Mouse (Mus musculus) gastrocnemius, postnatal 10 days (tissue): ENCODE results near the gene Gm49027. TPM values are rescaled to one million over a fixed set of nuclear protein-coding genes. Genes with fewer than 3 reads are reported as not detected.
"Not testable (repeated sequence)": the region's sequence is repeated elsewhere in the genome, so short reads cannot be mapped to it uniquely, and the experiment has no call there.

Experiments
- DNase-seq: peaks from one replicate; pipeline ENCODE4 v3.0.0; 2021; ENCODE audit warnings: mixed read lengths
- long read RNA-seq, 2 experiments: library from polyadenylated mRNA; stranded (forward); transcript quantifications; one replicate each; pipeline ENCODE4 v2.0.0; 2021
- total RNA-seq, 2 experiments: library from RNA; stranded (reverse); gene quantifications; 2 replicates each; pipeline ENCODE4 v1.2.3; 2021

The Gm49027 gene
- total RNA-seq = 1 to 10 TPM in 1 of 2 experiments, not detected in 1; 1.1 TPM
- long read RNA-seq, experiment 1, partial matches to known transcripts = 18 of 18 reads
- long read RNA-seq, experiment 1, other reads (novel, unspliced or antisense) = 0 of 18 reads
- long read RNA-seq, experiment 2, partial matches to known transcripts = 12 of 12 reads
- long read RNA-seq, experiment 2, other reads (novel, unspliced or antisense) = 0 of 12 reads

DNA sequence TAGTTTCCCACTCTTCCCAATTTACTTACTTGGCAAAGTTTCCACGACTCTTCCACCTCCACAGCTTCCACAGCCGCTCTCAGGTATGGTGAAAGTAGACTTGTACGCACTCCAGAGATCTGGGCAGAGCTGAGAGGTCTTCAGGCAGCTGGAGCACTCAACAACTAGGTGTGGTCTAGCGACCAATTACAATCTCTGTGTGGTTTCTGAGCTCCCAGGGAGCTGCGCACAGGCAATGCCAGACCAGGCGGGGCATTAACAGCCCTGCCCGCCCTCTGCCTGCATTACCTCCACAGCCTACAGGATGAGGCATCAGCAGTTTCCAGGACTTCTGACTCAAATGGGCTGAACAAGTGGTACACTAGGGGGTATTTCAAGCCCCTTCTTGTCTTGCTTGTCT lies at the start of gene Gm49027:
Gm49027 (minus strand) TSS at position 208 of the 400 bp plus-strand sequence.
- DNase-seq = peak; percentile 1

DNA sequence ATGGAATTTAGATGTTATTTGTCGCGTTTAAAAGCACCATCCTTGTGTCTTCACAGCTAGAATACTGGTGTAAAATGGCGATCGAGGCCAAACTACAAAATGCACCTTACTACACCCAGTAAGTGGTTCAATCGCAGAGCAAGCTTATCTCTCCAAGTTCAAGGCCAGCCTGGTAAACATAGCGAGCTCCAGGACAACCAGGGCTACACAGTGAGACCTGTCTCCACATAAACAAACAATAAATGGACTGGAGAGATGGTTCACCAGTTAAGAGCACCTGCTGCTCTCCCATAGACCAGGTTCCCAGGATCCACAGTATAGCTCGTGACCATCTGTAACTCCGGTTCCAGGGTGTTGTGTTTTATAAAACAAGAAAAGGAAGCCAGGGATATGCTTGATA lies 48.1 kb upstream of the Gm49027 start:
- no peak for DNase-seq

DNA sequence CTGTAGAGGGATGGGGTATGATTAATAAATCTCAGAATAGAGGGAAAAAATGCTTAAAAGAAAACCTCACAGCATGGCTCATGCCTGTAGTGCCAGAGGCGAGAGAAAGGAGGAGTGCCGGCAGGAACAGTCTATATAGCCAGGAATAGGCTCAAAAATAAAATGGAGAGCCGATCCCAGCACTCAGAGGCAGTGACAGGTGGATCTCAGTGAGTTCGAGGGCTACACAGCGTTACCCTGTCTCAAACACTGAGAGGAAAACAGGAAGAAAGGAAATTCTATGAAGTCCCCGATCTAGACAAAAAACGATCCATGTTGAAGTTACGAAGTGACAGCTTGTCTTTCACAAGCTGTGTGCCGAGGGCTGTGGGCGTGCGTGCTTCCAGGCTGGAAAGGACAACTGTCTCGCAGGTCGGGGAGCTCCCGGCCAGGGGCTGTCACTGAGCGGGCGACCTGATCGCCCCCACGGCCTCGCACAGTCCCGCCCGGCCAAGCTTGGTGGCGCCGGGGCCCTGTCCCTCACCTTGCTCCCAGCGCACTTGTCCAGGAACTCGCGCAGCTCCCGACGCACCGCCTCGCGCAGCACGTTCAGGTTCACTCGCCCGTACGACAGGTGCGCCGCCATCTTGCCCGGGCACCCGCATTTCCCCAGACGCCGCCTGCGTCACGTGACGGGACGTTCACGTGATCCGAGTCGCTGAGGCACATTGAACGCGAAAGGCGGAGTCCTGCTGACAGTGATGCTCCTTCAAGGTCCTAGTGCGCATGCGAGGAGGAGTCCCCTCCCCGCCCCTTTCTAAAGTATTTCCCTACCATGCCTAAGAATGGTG lies 47.3 kb upstream of the Gm49027 start, which contains the start of gene Vps33a:
Vps33a (minus strand) TSS at position 682 of the 830 bp plus-strand sequence.
- peak; percentile 99 for DNase-seq

DNA sequence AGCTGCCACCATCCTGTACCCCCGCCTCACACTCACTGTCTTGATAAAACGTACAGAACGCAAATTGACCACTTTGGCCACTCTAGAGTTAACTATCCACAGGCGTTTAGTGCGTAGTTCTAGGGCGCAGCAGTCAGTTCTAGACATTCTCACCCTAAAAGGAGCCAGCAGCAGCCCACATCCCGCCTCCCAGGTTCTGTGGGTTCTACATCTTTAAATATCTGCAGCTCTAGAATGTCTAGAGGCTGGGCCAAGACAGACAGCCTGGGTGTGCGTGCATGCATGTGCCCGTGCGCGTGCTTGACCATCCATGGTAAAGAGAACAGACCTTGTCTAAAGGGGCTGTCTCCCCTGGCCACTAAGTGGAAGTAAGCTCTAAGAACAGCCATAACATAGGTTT lies 35.8 kb upstream of the Gm49027 start:
- DNase-seq = no peak

DNA sequence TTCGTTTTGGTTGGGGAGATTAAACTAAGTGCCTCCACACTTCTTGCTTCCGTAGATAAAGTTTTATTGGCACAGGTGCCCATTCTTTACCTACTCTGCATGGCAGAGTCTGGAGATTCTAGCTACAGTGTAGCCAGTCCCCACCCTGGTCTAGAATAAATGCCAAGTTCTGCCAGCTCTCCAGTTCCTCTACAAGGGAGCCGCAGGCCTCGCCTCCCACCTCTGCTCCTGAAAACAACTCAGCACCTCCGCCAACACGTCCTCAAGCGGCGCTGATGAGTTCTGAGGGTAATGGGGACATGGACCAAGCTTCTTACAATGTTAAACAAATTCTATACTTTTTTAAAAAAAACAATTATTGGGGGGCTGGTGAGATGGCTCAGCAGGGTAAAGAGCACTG lies 34.3 kb upstream of the Gm49027 start:
- no peak for DNase-seq

DNA sequence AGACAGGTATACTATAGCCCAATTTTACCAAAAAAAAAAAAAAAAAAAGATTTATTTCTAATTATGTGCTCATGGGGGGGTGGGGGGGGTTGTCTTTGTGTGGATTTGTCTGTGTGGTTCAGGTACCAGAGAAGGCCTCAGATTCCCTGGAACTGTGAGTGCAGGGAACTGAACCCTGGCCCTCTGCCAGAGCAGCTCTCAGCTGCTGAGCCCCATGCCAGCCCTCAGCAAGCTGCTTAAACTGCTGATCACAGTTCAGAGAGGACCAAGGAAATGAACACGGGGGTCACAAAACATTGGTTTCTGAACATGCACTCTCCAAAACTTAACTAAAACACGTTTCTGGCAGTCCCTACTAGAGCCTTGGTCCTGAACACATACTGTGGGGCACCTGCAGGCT lies 31.2 kb upstream of the Gm49027 start:
- DNase-seq = peak; percentile 74

DNA sequence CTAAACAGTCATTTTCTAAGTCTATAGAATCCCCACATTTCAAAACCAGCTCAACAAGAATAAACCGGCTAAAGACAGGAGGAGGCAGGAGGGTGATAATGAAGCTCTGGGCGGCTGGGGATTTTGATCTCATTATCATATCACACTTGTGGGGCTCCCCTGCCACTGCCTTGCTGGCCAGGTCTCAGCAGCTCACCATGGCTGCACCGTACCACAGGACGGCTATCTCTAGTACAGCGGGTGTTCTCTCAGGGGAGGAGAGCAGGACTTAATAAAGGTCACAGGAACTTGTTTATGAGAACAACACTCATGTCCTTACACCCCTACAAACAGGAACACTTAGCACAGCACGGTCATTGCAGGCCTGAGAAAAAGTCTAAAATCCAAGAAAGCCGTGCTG lies 30.4 kb upstream of the Gm49027 start:
- DNase-seq = no peak

DNA sequence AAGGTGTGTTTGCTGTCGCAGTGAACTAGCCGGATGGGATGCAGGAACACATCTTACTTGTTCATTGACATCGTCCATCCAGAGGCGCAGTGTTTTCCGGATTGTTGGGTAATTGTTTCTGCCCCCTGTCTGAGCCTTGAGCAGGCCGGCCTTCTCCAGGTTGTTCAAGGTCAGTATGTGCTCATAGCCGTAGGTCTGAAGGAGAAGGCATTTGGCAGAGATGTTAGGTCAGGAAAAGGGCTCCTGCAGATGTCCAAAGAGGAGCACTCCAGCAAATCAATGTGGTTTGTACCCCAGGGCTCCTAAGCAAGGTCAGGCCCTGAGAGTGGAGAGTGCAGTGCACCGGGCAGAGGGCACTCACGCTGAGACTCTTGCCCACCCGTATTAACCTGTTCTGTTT lies 8.5 kb upstream of the Gm49027 start:
- DNase-seq = peak; percentile 0

DNA sequence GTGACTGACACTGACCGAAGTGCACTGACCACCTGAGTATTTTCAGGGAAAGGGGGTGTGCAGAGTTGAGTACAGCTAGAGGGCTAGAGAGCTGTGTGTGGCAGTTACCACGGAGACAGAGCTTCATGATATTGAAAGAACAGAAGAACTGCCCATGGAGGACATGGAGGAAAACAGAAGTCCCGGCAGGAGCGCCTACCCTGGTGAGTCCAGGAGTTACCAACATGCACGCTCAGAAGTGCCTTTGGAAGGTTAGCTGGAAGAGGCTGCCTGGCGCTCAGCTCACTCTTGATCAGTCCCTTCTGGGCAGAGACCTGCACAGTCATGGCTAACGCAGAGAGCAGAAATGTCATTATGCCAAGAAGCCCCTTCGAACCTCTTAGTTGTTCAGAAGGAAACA lies 4.8 kb upstream of the Gm49027 start:
- DNase-seq = peak; percentile 3

DNA sequence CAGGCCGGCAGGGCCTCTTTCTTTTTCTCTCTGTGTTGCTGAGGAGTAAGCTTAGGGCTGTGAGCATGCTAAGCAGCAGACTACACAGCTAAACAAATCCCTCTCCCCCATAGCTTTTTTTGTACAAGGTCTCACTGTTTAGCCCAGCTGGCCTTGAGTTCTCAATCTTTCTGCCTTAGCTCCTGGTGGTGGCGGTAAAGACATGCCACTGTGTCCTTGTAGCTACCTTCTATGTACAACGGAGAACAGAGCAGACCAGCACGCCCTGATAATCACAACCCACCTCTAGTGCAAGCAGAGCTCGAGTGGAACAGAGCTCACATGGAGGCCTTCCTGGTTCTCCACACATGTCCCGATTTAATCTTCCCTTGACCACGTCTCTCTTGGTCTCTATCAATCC lies 3.4 kb upstream of the Gm49027 start:
- peak; percentile 1 for DNase-seq

DNA sequence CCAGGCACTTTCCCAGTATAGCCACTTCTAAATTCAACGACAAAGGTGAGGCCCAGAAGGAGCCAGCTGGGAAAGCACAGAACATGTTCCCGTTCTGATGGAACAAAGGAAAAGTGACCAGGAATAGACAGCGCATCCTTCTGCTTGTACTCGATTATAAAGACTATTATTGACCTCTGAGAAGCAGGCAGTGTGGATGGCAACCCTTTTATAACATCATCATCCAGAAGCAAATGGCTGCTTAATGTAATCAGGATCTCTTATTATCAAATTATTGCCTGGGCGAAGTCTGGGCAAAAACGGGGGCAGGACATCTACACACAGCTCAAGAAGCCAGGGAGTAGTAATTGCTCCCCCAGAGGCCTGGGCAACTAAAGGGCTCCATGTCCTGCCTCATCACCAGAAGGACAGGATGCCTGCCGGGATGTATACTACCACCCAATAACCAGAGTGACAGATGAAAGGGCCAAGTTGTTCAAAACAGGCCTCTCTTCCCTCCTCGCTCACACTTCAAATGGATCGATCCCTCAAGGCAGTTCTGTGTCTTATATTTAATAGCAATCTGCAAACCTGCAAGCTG lies 718 bp upstream of the Gm49027 start:
- peak; percentile 1 for DNase-seq

DNA sequence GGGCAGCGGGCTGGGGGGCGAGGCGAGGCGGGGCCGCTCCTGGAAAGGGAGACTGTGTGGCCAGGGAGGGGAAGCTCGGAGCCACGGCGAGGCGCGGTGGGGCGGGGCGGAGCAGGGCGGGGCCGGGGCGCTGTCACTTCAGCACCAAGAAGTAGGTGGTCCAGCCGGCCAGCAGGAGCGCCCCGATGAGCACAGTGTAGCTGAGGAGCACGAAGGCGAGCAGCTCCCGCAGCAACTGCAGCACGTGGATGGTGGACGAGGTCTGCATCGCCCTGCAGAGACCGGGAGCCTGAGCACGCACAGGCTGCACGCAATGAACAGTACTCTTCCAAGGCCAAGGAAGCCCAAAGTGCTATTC lies 916 bp downstream of the Gm49027 start:
- no peak for DNase-seq

DNA sequence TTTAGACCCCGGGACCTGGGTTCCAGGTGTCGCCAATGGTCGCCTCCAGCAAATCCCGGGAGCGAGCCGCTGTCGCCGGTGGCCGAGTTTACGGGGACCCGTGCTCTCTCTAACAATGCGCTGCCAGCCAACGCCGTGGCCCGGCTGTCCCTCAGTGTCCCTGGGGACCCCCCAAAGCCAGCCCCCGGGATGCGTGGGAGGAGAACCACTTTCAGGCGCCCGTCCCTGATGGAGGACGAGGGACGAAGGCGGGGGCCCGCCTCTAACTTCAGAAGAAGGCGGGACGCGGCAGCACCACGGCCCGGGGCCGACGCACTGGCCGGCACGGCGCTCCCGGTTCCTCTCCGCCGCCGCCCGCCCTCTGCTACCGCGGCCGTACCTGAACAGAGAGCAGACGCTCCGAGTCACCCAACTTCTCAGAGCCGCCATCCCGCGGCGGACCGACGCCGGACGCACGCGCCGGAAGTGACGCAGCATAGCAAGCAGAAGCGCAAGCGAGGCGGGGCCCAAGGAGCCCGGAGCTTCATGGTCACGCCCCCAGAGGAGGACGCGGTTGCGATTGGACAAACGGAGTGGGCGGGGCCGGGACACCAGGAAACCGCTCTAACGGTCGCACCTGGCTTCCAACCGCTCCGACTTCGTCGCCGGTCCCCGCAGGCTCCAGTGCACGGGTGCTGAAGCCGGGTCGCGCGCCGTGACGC lies 1.4 kb downstream of the Gm49027 start, which contains the start of gene Diablo:
Diablo (minus strand) TSS at position 485 of the 701 bp plus-strand sequence.
- DNase-seq = peak; percentile 98

DNA sequence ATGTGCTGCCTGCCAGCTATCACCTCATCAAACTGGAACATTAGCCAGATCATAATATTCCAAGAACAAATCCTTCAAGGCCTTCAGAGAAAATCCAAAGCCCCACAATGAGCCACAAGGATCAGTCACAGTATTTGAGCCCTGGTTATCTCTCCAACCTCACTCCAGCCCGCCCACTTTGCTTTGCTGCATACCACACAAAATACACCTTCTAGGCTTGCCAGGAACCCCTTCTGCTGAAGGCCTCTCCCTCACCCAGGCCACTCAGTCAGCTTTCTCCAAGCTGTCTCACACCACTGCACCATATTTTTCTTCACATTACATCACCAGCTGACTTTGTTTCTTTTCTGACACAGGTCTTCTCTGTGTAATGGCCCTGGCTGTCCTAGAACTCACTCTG lies 3.1 kb downstream of the Gm49027 start:
- peak; percentile 1 for DNase-seq

DNA sequence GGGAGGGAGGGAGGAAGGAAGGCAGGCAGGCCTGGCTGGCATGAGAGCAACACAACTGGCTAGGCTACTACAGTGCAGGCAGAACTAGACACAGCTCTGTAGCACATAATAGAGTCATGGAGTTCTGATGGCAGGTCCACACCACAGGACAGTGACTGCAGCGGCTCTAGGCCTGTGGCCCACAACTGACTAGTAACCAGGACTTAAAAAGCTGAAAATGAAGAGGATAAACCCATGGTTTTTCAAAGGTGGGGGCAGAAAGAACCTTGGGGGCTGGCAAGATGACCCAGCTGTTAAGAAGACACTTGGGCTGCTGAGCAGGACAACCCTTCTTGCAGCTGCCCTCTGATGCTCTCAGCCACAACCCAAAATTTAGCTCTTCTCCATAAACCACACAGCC lies 3.7 kb downstream of the Gm49027 start:
- DNase-seq = peak; percentile 0

DNA sequence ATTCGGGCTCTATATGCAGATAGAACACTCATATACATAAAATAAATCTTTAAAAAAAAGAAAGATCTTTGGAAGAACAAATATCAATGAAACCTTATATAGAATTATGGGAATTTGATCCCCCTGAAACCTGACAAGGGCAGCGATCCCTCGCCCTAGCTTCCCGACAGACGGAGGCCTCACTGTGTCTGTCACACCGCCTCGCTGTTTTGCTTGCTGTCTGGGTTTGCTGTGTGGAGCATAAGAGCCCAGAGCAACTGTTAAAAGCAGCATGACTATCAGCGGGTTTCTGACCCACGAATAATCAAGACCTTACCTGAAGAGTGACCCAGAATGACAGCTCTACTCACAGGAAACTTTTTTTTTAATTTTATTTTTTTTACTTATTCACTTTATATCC lies 4.6 kb downstream of the Gm49027 start:
- DNase-seq = peak; percentile 1

DNA sequence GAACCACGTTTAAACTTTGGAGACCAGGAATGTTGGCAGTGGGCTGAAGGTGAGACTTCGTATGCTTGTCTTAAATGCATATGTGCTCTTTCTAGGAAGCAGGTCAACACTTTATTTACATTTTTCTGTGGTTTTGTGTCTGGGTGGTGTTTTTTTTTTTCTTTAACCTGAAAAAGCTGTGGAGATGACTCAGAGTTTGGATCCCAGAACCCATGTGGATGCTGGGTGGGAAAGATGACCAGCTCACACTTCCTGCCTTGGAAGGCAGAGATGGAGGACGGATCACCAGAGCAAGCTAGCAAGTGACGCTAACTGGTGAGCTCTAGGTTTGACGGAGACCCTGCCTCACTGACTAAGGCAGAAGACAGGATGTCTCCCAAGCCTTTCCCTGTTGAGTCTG lies 10.4 kb downstream of the Gm49027 start:
- no peak for DNase-seq

DNA sequence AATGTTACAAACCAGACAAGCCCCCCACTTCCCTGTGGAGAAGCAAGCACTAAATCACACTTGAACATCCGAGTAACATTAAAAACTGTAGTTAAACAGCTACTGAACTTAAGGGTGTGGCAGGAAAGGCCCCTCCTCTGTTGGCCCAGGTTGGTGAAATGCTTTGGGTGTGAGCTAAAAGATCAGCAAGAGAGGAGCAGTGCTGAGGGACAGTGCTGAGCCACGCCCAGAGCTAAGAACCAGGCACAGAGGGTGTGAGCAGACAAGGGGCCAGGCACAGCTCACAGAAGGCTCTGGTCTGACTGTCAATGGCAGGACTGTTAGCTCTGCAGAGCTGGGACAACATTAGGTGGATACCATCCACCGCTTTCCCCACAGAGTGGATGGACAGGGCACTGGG lies 13.2 kb downstream of the Gm49027 start:
- no peak for DNase-seq

DNA sequence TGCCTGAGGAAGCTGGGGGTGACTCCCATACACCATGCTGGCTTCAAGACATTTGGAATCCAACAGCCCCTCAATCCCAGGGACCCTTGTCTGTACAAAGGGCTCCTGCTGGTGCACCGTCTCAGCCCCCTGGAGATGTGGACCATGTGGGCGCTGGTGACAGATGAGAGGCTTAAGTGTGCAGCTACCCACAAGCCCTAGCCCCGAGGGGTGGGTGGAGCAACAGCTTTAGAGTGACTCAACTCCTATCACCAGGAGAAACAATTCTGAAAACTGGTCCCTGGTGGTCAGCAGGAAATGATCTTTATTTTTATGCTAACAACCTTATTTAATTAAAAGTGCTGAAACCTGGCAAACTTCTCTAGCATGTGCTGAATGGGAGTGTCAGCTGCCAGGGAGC lies 13.9 kb downstream of the Gm49027 start:
- DNase-seq = not testable (repeated sequence)

DNA sequence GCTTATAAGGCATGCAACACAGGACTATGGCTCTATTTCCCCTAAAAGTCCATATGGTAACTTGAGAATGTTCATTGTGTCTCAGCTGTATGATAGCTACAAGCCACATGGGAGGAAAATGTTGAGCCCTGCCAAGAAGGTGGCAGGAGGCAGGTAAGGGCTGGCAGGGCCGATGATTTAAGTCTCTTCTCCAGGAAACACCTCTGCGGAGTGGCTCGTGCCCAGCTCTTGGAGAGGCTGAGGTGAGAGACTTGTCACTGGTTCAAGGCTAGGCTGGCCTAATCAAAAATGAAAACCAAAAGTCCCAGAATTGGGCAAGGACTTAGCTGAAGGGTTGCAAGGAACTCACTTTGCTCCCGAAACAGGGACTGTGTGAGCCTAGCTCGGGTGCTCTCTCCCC lies 15.1 kb downstream of the Gm49027 start, which contains the start of gene B3gnt4:
B3gnt4 (plus strand) TSS at position 301 of the 400 bp plus-strand sequence.
- DNase-seq = no peak

DNA sequence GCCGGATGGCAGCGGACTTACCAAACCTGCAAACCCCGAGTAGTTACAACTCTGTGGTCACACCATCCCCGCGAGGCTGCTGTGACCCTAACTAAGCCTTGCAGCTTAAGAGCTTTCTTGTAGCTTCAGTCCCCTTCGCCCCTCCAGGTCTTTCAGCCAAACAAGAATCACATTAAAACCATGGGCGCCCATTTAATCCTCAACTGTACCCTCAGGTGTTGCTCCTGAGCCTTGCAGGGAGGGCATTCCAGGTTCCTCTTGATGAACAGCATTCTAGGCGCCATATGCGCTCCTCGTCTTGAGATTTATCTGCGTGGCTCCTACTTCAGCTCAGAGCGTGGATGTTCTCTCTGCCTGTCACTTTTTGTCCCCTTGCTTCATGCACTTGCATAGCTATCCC lies 16.4 kb downstream of the Gm49027 start:
- no peak for DNase-seq

DNA sequence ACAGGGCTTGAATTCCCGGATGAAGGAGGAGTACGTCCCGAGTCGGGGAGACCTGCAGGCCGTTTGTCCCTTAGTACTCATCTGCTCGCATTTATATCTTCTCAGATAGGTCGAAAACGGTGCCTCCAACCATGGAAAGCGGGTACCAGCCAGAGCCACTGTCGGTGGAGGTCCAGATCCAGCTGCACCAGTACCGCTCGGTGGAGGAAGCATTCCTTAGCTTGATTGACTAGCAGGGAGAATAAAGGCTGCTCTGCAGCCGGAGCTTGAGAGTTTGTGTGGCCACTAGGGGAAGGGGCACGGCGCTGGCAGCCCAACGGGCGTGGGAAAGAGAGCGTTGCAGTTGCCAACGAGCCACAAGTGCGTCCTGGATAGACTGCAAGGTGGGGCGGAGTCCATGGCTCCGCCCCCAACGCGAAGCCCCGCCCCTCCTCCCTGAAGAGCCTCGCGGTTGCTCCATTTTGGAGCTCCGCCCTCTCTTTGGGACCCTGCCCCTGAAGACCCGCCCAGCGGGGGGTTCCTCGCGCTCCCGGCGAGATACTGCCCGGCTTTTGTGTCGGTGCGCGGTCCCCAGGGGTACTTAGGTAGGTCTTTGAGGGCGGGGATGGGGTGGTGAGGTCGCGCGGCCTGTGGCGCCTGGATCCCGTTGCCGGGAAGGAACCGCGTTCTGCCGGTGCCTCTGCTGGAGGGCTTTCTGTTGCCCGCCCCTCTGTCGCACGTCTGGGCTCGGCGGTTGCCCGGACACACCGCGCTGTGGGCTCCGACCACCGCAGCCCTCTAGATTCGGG lies 17.2 kb downstream of the Gm49027 start:
- peak; percentile 72 for DNase-seq
